Mouse (Mus musculus) heart, postnatal 25 days (tissue): Measurements from ENCODE around the gene Rfc4. TPM values are rescaled to one million over a fixed set of nuclear protein-coding genes. Genes with fewer than 3 reads are reported as not detected.

Experiments
- DNase-seq: peaks from one replicate; pipeline ENCODE4 v3.0.0; 2022; ENCODE audit warnings: low spot score
- intact Hi-C: fragments of 180-260 bp; cut with DNase I; formaldehyde crosslinking; loops from one replicate; pipeline ENCODE4 v1.15.1; 2025
- total RNA-seq, 2 experiments: library from RNA; stranded (reverse); gene quantifications; 2 replicates each; pipeline ENCODE4 v1.2.3; 2021

Rfc4 gene
- total RNA-seq, 2 experiments from 2014 or later = 6.6 to 6.8 TPM

DNA sequence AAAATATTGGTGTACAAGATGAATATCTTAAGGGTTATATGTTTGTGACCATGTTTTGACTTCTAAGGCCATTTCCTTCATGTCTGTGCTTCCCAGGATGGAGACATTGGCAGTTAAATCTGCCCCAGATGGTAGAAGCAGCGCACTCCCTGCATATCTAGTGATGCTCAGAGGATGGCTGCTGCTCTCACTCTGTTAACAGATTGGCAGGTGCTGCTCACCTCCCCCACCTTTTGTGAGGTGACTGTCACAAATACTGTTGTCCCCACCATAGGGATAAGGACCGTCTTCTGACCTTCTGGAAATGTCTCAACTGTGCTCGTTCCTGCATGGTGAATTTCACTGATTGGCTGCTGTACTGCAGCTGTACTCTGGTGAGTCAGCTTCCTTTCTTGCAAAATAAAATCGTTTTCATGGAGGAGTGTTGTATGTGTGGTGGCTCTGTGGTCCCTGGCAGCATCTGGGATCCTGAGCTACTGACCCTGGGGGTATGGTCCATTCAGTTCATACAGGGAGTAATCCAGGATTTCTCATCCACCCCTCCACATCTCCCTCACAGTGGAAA lies 9.0 kb upstream of the Rfc4 start:
- DNase-seq = no peak
- intact Hi-C loops = no loop called here

DNA sequence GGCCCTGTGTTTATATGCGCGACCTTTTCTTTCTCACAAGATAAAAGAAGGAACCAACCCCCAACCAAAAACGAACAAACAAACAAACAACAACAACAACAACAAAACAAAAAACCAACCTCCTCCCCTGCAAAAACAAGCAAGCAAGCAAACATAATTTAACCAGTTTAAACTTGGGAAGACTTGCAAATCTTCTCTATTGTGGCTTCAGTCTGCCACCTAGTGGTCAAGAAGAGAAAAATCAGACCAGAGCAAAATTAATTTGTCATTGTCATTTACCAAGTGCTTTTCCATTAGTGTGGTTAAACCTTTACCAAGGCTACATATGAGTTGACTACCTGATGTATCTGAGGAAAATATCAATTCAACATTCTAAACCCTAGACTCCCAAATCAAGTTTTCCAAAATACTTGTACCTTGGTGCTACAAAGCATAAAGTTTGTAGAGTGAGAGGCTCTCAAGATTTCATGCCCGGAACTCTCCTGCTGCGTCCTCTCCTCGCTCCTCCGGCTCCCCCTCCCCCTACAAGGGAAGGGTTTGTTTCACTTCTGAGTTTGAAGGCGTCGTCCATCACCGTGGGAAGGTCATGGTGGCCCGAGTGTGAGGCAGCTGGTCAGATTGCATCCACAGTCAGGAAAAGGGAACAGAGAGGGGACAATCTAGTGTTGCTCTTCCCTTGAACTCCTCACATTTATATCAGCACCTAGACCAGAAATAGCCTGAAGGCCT lies 8.0 kb upstream of the Rfc4 start:
- intact Hi-C loops = loop anchor here (1.0 to 2.0 kb wide), 2 partner anchors 48 to 259 kb away; no protein-coding TSS in a partner anchor
- DNase-seq = no peak

DNA sequence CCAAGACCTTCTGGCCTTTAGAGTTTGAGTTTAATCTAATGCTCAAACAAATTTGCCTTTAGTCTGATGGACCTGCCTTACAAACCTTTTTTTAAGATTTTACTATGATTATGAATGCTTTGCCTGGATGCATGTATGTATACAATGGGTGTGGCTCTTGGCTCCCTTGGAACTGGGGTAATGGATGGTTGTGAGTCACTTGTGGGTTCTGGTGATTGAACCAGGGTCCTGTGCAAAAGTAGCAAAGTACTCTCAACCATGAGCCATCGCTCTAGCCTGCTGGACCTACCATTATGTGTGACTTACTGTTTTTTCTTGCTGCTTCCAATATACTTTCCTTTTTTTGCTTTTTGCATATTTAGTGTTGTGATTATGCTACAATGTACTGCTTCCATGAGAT lies 4.8 kb upstream of the Rfc4 start:
- intact Hi-C loops = no loop called here
- no peak for DNase-seq

DNA sequence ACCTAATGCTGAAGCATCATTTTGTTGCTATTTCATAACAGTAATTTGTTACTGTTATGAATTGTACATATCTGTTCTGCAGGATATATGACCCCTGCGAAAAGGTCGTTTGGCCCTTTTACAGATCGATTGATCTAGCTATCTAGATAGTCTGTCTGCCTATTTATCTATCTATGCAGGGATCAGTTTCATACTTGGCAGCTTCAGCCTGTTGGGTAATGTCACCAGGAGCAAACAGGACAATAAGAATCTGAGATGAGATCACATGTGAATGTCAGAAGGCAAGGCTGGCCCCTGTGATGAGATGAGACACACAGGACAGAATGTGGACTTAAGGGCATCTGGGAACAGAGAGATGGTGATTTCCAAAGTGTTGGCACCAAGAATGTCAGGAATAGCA lies 2.8 kb upstream of the Rfc4 start:
- intact Hi-C loops = no loop called here
- no peak for DNase-seq

DNA sequence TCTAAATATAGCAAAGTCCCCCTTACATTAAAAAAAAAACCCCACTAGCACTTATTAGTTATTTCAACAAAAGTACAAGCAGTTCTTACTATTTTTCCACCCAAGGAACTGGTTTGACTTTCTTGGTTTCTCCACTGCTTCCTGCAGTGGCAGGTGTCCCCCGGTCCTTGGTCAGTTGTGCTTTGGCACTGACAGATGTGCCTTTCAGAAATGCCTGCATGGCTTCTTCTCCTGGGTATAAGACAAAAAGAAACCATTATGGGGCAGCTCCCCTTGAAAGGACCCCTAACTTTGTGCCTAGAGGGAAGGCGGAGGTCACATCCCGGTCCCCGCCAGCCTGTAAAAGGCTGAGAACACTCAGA lies 245 bp downstream of the Rfc4 start:
- DNase-seq = no peak
- intact Hi-C loops = loop anchor here (1.0 to 5.0 kb wide), 3 partner anchors 20 to 270 kb away; partner anchors contain the start of genes Dnajb11, Eif4a2 and Tbccd1

- DNase-seq = no peak
- intact Hi-C loops = no loop called here
Observed at GRCm38 (mm10) chr16:23124398-23124797, 3.1 kb downstream of the Rfc4 start.

GRCm38 (mm10) chr16:23123104-23123503 lies 4.4 kb downstream of the Rfc4 start:
- intact Hi-C loops = no loop called here
- DNase-seq = no peak

DNA sequence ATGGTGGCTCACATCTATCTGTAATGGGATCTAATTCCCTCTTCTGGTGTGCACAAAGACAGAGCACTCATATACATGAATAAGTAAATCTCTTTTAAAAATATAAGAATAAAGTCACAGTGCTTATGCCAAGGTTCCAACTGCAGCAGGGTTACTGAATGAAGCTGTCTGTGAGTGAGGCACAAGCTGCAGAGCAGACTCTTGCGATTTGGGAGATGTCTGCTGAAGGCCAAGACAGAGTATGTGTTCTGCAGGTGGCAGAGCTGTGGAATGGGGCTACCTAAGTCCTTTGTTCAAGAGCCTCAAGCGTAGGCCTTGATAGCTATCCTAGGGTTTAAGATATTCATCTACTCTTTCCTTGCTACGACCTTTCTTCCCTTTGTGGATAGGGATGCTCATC lies 5.1 kb downstream of the Rfc4 start:
- no peak for DNase-seq
- intact Hi-C loops = no loop called here

DNA sequence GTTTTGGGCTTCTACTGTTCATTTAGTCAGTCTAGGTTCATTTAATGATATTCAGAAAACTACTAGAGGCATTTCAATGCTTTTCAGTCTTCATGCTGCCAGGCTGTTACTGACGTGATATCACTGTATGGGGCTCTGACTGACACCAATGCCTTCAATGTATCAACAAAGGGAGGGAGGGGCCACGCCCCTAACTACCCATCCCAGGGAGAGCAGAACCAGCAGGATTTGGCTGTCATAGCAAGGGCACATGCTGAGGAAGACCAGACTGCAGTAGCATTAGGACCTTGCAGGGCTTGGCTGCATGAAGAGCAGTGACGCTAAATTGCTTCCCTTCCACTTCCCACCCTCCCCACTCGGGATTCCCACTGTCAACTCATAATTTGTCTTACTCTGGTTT lies 10.4 kb downstream of the Rfc4 start:
- intact Hi-C loops = no loop called here
- no peak for DNase-seq

DNA sequence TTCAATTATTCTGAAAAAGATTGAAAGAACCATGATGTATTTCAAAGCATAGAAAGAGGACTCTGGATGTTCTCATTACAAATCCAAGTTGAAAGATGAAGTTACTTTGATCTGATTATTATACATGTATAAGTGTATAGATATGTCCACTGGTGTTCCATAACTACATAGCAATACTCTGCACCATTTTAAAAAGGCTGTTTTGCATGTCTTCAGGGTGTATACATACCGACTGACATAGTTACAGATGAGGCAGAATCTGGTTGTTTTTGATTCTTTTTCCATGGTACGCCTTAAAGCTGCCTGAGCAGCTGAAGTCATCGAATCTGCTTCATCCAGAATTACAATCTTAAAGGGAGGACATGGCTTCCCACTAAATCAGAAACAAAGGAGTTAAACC lies 12.1 kb downstream of the Rfc4 start:
- intact Hi-C loops = no loop called here
- no peak for DNase-seq

DNA sequence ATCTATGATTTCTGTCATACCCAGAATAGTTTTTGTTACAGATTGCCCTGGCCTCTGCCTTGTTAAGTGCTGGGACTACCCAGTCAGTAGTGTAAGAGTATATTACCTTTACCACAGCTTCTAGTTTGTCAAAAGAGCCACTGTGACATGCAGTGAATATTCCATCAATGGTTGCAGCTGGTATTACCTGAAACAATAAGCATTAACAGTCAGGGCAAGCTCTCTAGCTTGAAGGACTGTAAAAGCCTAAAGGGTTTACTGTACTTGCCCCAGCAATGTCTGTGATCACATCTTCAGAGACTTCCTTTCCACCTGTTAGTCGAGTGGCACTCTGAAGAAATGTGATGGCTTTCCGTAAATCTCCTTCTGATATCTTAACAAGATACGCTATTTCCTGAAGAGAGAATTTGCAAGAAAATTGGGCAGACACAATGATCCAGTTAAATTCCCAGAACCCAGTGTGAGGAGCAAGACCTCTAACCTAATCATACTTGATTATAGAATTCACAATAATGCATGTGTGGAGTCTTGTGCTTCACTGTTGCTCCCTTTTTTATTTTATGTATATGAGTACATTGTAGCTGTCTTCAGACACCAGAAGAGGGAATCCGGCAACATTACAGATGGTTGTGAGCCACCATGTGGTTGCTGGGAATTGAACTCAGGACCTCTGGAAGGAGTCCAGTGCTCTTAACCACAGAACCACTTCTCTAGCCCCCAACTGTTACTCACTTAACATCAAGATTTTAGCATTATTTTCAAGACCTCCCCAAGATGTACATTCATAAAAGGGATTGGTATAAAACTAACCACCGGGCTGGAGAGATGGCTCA lies 13.0 kb downstream of the Rfc4 start:
- intact Hi-C loops = no loop called here
- no peak for DNase-seq

GRCm38 (mm10) chr16:23113903-23114302 lies 13.6 kb downstream of the Rfc4 start:
- no peak for DNase-seq
- intact Hi-C loops = no loop called here

- DNase-seq = no peak
- intact Hi-C loops = no loop called here
Observed at GRCm38 (mm10) chr16:23112861-23113435, 14.6 kb downstream of the Rfc4 start.

- intact Hi-C loops = no loop called here
- DNase-seq = no peak
Observed at GRCm38 (mm10) chr16:23112348-23112747, 15.2 kb downstream of the Rfc4 start.

- no peak for DNase-seq
- intact Hi-C loops = loop anchor here (5.0 kb wide), 1 partner anchor 118 kb away; no protein-coding TSS in a partner anchor
Observed at GRCm38 (mm10) chr16:23109350-23110280, 17.9 kb downstream of the Rfc4 start.

DNA sequence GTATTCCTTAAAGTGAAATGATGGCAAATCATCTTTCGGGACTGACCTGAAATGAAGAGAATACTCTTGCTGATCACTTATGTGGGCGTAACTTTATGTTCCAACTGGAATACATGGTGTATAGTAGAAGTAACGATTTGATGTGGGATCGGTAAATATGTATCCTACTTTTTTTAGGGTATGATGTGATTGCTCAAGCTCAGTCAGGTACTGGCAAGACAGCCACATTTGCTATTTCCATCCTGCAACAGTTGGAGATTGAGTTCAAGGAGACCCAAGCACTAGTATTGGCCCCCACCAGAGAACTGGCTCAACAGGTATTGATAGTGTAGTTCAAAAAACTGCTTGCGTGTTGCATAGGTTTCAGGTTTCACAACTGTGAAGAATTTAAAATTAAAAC lies 18.6 kb downstream of the Rfc4 start:
- DNase-seq = no peak
- intact Hi-C loops = loop anchor here (5.0 kb wide), 1 partner anchor 118 kb away; no protein-coding TSS in a partner anchor

GRCm38 (mm10) chr16:23107946-23108759 lies 19.4 kb downstream of the Rfc4 start:
- DNase-seq = peak; percentile 77
- intact Hi-C loops = loop anchor here (1.0 to 5.0 kb wide), 3 partner anchors 19 to 251 kb away; partner anchors contain the start of genes Dnajb11, Rfc4 and Tbccd1

DNA sequence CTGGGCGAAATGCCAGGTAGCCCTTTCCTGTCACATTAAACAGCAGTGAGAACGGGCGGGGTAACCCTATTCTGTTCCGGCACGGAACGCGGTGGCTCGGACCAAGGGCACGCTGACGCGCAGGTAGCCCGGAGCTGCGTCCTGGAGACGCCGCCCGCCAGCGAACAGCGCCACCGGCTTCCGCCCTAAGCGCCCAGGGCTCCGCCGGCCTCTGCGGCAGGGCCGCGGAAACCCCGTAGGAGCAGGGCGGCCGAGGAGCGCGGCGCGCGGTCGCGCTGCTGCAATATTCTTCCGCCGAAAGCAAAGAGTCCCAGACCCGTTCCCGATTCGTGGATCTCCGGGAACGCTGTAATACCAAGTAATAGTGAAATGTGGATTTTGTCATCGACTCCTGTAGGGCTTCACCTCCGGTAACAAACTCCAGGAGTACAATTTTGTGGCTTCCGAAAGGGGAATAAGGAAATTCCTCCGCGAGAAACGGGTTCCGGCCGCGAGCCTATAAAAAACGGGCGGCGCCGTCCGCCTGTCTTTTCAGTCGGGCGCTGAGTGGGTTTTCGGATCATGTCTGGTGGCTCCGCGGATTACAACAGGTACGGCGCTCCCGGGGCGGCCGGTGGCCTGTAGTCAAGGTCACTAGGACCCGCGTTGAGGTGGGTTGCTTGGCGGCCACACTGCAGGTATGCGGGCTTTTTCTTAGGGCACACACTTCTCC lies 20.1 kb downstream of the Rfc4 start, which contains the start of gene Eif4a2:
Gene Eif4a2 (plus strand): TSS at position 214 of the 712 bp plus-strand sequence.
- peak; percentile 88 for DNase-seq
- intact Hi-C loops = loop anchor here (1.0 to 5.0 kb wide), 3 partner anchors 20 to 251 kb away; partner anchors contain the start of genes Dnajb11, Rfc4 and Tbccd1
